Mouse (Mus musculus) cerebral cortex, adult 2 months (tissue): ENCODE results near the gene Mboat2.

Experiments used
- WGBS: fragments of 180-500 bp; shearing (Covaris S2); methylation state at CpG from one replicate; pipeline ENCODE4 v1.1.7; 2018; 5-methylcytosine and 5-hydroxymethylcytosine counted together

The Mboat2 gene

DNA sequence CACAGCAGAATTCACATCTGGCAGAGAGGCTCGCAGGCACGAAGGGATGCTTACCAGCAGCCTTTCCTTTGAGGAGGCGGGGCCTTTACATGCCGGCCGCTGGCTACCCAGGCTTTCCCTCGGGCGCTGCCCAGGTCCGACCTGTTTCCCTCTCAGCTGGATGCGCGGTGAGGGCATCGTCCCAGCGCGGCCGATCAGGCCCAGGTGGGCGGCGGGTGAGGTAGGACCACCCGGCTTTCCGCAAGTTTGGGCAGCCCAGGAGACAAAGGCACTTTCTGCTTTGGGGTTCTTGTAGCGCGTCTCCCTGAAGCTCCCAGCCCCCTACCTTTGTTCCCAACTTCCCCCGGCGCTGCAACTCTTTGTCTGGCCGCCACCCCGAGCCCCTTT, at the start of gene Mboat2:
Gene Mboat2, plus strand, starts transcription at position 114 of the 387 bp plus-strand sequence.
- WGBS, result under 1% methylated on average over 24 of the region's 24 CpGs

DNA sequence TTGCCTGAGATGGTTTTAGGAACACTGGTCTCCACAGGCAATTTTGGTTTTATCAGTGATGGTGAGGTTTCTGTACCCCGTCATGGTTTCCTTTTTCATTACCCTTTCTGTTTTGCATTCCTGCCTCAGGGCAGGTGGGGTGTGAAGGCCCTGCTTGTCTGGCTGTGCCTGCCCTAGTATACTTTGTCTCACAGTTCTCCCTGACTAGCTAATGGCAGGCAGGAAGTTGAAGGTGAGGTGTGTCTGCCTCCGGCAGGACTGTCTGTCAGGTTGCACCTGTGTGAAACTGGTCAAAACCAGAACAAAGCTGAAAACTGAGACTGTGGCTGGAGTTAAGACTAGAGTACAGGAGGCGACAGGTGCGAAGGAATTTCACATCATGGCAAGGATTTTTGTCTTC, 46.9 kb upstream of the Mboat2 start:
- WGBS, result 89% methylated on average over 4 of the region's 4 CpGs

DNA sequence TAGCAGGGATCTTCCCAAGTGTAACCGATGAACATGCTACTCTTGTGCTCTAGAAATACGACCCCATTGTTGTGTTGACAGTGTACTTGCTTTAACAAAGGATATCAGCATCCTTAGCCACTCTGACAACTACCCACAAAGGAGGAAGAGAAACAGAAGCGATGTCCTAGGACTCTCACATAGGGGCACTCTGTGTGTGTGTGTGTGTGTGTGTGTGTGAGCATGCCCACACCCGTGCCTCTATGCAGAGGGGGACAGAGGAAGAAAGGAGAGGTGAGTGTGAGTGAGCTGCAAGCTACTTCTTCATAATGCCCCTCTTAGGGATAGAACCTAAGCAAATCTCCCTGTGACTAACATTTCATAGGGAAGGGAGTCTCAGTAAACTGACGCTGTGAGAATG, 44.8 kb upstream of the Mboat2 start:
- 81% methylated on average over 5 of the region's 5 CpGs for WGBS

DNA sequence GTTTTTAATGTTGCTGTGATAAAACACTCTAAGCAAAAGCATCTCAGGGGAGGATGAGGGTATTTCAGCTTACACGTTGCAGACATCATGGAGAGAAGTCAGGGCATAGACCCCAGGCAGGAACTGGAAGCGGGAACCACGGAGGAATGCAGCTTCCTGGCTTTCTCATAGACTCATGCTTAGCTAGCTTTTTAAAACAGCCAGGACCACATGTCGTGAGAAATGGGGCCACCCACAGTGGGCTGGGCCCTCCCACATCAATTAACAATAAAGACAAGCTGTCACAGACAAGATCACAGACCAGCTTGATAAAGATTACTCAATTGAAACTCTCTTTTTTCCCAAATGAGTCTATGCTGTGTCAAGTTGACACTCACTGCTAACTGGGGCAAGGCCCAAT, 44.4 kb upstream of the Mboat2 start:
- 57% methylated on average over 4 of the region's 4 CpGs for WGBS

DNA sequence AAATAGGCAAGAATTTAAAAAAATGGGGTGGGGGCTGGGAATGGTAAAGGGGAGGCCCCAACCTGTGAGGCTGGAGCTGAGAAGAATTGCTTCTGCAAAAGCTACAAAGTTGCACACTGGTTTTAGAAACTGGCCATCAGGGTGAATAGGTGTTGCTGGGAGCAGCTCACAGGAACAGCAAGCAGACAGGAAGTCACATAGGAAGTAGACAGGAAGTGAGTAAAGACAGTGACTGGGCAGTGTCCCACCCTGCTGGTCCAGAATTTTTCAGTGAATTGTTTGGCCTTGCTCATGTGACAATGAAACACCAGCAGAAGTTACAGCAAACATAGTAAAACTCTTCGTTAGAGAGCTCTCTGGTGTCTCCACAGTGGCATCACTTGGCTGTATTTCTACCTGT, 41.0 kb upstream of the Mboat2 start:
- 73% methylated on average over 1 of the region's 1 CpGs for WGBS

DNA sequence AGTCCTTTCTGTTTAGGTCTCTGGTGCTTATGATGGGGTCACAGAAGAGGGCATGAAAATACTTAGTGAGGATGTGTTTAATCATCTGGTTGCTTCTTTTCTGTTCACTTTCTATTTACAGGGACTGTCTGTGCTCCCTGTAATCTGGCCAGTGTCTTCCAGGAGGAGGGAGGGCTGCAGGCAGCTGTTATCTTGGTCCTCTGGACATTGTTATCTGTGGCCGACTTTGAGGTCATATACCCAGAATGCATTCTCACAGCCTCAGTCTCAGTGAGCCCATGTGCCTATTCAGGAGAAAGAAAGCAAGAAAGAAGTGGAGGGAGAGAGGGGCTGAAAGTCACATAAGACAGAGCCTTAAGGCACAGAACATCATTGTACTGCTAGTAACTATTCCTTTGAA, 19.4 kb upstream of the Mboat2 start:
- WGBS, result 65% methylated on average over 1 of the region's 1 CpGs

DNA sequence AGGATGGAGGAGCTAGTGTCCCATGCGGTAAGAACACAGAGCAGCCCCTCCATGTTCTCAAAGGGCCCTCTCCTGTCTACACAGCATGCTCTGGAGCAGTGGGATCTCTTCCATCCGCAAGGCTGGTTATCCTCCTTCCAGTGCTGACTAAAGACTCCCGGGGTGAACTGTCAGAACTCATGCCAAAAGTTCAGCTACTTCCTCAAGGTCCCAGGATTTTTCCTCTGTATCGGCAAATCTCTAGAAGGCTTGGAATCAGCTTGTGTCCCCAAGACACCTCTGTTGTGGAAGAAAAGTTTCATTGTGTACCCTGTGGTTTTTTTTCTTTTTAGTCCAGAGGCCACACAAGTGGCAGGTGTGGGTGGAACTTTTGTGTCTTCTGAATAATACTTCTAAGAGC, 18.8 kb upstream of the Mboat2 start:
- WGBS, result 71% methylated on average over 4 of the region's 4 CpGs

DNA sequence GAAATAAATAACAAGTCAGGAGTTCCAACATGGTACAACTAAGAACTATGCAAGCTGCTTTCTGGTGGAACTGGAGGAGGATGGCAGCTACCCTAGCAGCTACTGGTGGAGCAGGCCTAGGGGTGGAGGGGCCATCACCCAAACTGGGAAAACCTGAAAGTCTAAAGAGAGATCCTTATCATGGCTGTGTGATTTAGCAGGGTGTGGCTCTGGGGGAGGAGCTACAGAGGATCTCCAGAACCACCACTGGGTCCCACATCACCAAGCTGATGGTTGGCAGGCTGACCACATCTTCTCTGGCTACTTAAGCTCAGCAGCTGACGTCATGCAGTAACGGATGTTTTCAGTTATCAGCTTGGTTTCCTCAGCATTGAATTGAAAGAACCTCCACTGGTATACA, 7.8 kb upstream of the Mboat2 start:
- WGBS, result 80% methylated on average over 2 of the region's 2 CpGs

DNA sequence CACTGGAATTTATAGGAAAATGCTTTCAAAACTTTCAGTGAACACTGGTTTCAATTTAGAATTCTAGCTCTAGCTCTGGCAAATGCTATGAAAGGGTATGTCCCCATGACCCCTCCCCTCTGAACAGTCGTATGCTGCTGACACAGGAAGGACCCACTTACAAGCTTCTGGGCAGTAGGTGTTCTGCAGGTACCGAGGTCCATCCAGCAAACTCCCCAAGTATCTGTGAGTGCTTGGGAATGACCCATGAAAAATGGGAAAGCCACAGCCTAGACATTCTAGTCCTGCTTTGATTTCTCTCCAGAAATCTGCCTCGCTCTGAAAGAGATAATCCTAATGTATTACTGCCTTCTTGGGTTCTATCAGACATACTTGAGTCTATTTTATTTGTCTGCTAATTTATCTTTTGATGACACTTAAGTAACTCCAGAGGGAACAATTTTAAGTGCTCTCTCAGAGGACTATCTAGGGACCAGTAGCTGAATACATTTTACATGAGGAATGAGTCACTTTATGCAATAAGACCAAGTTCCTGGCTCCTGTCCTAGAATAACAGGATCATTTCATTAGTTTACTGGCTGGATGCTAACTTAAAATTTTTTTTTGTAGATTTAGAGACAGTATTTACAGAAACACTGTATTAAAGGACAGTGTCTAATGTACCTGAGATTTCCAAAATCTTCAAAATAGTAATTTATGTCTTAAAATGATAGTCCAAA, 6.9 kb upstream of the Mboat2 start:
- 90% methylated on average over 3 of the region's 3 CpGs for WGBS

DNA sequence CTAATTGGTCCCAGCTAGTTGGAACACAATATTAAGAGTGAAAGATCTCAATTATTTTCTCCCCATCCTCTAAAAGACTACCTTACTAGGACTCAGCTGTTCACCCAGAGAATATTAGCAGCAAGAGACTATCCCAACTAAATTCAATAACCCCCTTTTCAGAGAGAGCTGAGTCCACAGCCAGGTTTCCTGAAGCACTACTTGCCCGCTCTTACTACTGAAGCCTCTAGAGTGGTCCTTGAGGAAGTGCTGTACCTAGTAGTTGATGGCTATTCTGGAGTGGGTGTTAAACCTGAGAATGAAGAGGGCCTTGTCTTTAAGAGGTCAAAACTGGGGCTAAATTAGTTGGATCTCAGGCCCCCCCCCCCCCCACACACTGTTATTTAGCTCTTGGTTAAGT, 593 bp upstream of the Mboat2 start:
- 57% methylated on average over 1 of the region's 1 CpGs for WGBS

DNA sequence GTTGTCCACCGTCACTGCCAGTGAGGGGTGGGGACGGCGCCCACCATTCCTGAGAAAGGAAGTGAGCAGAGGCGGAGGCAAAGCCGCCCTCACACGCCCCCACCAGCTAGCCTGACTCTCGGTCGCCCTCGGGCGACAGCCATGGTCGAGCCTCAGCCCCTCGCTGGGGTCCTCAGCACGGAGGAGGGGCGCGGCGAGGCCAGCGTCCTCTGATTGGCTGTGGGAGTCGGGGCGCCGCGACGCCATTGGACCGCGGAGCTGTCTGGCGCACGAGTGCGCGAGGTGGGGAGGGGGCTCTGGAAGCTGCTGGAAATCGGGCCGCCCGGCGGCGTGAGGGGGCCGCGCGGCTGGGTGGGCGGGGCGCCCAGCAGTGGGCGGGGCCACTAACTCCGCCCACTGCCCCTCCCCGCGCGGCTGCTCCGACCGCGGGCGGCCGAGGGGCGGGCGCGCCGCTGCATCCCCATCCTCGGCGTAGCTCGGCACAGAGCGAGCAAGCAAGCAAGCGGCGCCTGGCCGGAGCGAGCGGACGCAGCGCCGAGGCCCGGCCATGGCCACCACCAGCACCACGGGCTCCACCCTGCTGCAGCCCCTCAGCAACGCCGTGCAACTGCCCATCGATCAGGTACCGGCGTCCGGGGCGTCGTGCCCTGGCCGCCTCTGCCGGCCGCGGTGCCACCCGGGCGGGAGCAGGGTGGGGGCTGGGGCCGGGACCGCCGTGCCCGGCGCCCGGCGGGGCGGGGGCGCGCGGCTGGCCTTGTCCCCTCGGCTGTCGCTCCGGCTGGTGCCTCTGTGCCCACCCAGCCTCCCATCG, 679 bp downstream of the Mboat2 start:
- WGBS, result under 1% methylated on average over 95 of the region's 95 CpGs

DNA sequence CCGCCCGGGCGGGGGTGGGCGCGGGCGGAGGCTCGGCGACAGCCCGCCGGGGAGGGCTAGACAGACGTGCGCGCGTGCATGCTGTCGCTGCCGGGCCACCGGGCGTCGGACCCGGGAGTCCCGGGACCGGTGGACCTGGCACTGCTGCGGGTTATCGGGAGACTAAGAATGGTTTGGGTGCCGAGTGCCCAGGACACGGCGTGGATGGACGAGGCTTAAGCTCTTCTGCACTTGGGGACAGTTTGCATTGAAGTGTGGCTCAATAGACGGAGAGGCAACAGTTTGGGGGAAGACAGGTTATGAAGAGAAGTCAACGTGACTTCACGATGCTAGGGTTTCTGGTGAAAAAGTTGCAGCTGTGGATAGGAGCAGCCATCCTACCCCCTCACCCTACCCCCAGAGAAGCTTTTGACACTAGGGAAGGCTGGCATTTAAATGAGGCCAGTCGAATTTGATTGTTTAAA, 1.3 kb downstream of the Mboat2 start:
- under 1% methylated on average over 32 of the region's 32 CpGs for WGBS

DNA sequence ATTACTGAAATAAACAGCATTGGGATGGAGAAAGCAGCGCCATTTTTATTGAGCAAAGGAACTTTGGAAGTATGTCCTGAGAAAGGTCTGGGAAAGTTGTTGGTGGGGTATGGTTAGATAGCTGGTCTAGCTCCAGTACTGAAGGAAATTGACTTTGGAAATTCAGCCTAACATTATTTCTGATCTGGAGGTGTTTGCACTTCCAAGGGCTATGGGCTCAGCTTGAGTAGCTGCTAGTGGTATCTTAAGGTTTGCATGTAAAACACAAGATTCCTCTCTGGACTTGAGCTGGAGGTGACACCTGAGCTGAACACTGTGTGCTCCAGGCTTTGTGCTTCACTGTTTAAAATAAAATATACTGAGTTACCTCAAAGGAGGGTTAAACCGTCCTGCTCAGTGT, 1.8 kb downstream of the Mboat2 start:
- 27% methylated on average over 2 of the region's 2 CpGs for WGBS

DNA sequence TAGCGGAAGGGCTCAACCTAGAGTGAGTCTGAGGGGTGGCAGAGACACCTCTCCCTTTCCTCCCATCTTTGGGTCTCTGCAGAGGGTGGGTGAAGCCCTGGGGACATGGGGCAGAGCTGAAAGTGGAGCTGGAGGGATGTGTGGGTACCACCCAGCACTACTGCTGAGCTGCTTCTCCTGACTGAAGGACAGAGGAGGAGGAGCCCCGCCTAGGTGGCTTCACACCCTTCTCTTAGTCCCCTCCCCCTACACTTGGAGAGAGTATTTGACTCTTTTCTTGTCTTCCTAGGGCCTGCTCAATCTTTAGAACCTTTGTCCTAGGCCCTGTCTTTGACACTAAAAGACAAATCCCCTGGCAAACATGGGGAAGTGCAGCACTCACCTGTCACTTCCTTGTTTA, 7.3 kb downstream of the Mboat2 start:
- 85% methylated on average over 2 of the region's 2 CpGs for WGBS

DNA sequence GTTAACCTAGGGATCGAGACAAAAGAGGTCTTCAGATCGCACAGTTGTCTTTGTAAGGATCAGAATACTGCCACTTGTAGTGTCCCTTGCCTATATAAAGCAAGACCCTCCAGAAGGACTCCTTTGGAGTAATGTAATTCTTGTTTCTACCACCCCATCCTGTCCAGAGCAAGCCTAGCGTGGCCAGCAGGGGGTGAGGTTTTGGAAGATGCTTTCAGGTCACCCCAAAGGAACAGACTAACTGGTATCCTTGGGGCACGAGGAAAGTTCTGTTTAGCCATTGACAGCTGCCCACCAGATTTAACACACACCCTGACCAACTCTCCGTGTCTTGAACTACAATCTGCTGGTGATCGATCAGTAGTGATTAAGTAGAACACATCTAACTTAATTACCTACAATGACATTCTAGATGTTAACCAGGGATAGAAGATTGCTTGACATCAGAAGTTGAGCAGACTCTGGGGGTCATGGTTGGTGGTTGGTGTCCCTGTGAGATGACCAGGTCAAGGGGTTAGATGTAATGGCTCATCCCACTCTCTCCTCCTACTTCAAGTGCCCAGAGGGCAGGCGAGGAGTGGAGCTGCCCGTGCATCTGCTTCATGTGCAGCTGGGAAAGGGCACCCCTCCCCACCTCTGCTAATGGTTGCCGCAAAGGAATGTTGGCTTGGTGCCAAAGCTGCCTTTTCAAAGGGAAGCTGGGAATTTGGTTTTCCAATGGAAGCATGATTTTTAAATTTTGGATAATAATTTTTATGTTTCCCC, 10.6 kb downstream of the Mboat2 start:
- 69% methylated on average over 9 of the region's 9 CpGs for WGBS

DNA sequence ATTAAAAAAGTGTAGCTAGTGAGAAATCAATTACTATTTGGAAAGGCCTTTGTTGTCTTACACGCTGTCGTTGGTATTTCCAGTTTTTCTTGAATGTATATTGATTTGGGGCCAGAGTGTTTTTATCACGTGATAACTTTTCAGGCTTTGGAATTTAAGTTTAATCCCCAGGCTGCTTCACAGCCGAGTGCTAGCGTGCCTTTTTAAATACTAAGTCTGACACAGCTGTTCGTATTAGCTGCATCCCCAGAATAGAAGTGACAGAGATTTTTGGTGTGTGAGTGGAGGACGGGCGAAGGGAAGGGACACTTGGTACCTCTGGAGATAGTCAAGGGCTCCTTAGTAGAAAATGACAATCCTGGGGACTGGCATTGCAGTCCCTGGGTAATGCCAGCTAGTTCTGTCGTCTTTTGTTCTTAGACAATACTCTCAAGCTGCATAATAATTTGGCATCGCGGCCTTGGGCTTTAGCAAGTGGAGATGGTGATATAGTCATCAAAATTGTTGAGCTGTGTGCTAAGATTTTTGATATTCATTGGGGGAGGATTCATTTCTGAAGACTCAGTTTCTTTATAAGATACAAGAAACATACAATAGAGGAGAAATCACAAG, 11.7 kb downstream of the Mboat2 start:
- WGBS, result 42% methylated on average over 11 of the region's 11 CpGs

DNA sequence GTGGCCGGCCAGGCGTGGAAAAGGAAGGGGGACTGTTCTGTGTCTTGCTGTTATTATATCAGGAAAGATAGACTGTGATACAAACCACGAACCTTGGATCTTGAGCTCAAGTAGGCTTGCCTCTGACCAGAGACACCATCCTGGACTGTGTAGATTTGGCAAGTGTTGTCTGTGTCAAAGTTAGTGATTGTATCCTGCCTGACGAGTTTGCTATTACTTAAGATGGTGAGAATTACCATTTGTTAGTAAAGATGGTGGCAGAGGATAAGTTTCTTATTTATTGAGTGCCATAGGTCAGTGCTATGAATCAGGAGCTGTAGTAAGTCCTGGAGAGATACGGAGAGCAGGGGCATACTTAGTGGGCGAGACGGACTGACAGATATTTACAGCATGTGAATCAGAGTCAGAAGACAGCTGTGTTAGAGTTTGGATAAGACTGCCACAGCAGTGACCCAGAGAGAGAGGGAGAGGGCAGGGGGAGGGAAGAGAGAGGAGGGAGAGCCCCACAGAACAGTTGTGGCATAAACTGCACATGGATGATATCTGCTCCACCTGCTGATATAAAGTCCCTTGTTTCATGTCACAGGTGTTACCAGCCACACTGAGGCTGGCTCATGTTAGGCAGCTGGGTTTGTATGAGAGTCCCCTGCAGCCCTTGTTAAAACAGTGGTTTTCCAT, 12.9 kb downstream of the Mboat2 start:
- WGBS, result 73% methylated on average over 7 of the region's 7 CpGs

DNA sequence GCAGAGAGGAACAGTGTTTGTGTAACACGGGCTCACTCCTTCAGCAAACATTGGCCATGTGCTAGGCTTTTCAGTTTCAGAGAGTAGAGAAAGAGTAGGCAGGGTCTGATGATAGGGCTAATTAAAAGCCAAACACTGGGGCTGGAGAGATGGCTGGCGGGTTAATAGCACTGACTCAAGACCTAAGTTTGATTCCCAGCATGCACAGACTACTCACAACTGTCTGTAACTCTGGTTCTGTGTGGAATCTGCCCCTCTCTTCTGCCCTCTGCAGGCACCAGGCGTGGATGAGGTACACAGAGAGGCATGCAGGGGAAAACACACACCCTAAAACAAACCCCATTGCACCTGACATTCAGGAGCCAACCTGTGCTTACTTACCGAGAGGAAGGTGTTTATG, 14.7 kb downstream of the Mboat2 start:
- 69% methylated on average over 4 of the region's 4 CpGs for WGBS

DNA sequence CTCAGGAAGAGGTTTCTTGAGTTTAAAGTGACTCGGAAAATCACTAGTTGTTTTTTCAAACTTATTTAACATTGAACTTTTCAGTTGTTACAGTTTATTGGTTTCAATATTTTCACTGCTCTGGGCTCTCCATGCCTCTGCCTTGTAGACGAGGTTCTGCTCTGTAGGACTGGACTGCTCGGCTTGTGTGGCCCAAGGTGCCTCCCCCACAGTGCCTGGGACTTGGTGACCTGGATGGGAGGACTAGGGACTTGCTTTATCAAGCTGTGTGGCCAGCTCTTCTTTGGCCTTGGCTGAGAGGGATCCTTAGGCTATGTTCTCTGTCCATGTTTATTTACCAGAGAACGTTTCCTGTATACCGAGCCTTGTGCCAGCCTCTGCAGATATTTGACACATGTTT, 17.4 kb downstream of the Mboat2 start:
- 76% methylated on average over 5 of the region's 5 CpGs for WGBS

DNA sequence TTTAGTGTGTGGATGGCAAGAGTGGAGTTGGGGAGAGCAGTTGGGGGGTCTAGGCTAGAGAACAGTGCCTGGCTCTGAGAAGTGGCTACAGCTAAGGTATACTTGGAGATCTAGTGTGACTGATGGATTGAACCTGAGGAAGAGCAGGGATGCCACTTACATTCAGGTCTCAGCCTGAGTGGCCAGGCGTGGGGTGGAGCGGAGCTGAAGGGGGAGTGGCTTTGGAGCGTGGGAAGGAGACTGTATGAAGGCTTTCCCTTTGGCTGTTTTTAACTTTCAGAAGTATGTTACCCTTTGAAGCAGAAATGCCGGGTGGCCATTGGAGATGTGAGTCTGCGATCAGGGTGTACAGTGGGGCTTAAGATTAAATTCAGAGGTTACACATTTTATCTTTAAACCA, 26.7 kb downstream of the Mboat2 start:
- WGBS, result 69% methylated on average over 5 of the region's 5 CpGs

DNA sequence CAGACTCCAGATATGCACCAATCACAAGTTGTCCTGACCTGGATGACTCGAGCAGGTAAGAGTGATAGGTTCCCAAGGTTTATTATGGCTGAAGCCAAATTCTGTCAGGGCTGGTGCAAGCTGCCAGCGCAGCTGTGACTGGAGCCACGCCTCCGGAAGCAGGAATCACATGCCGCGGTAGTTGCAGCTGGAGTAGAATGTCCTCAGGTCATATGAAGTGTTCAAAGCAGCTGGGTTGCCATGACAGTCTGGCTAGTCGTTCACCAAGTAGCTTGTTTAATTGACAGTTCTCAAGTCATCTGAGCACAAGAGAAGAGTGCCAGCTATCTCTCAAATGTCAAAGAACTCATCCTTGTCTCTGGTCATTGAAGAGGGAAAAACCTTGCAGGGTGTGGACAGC, 28.7 kb downstream of the Mboat2 start:
- WGBS, result 63% methylated on average over 7 of the region's 7 CpGs

DNA sequence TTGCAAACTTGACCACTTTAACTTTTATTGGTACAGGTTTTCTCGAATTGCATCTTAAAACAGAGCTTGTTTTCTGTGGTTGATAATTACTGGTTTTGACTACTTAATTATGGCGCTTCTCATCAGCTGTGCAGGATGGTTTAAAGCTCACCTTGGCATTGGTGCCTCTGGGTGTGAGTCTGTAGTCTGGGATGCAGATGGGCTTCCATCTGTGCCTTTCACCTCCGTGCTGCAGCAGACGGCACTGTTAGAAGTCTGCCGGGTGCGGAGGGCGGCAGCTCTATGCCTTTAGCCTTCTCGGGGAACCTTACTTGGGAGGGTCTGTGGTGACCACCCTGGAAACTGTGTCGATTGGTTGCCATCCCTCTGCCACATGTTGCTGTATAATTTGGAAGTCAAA, 29.8 kb downstream of the Mboat2 start:
- 64% methylated on average over 9 of the region's 9 CpGs for WGBS
